In genomic region chr15:13384815-13385214, GRCm38 (mm10) we compare ENCODE assay signal across 17 mouse cellular contexts.
DNase-seq lines count a peak whose midpoint lies in the region; ATAC-seq lines count a peak whose summit lies in the region.
"Had no signal": no experiment of that assay in that cellular context is flagged by ENCODE, and none has a peak within 500 bp of the region (broad histone marks: within the 10 kb centered on the region; RNA-seq: fewer than 3 reads in every experiment).

No protein-coding gene starts in this region.

- H3K4me3 ChIP-seq in hindbrain, embryonic 11.5 days (ENCODE audit: low read depth, low read length) = no peak overlapping the region
- H3K4me3 ChIP-seq in hindbrain, embryonic 13.5 days = no peak overlapping the region
- H3K4me3 ChIP-seq in midbrain, embryonic 14.5 days (replicated peaks; ENCODE audit: low read depth, low read length) = no peak overlapping the region
- H3K4me3 ChIP-seq in midbrain, embryonic 15.5 days = no peak overlapping the region
- no peak overlapping the region for H3K4me3 ChIP-seq in forebrain, embryonic 16.5 days (replicated peaks; ENCODE audit: low read length)
- H3K4me3 ChIP-seq: neural tube, embryonic 15.5 days had no signal

- H3K4me1 ChIP-seq in hindbrain, embryonic 11.5 days (replicated peaks; ENCODE audit: control insufficient read depth, insufficient read depth, low read length) = no peaks in the 10 kb centered on the region
- H3K4me1 ChIP-seq in hindbrain, embryonic 13.5 days (replicated peaks) = no peaks in the 10 kb centered on the region
- H3K4me1 ChIP-seq in midbrain, embryonic 14.5 days (ENCODE audit: control insufficient read depth, insufficient read depth, low read length) = no peaks in the 10 kb centered on the region
- H3K4me1 ChIP-seq in midbrain, embryonic 15.5 days = no peaks in the 10 kb centered on the region
- H3K4me1 ChIP-seq in forebrain, embryonic 16.5 days (replicated peaks; ENCODE audit: control insufficient read depth, insufficient read depth, low read length) = no peaks in the 10 kb centered on the region
- H3K4me1 ChIP-seq: neural tube, embryonic 15.5 days had no signal

- WGBS in hindbrain, embryonic 11.5 days = 33% methylated on average over 6 of the region's 6 CpGs
- 28% methylated on average over 6 of the region's 6 CpGs for WGBS in hindbrain, embryonic 13.5 days
- 21% methylated on average over 6 of the region's 6 CpGs for WGBS in midbrain, embryonic 14.5 days
- 22% methylated on average over 6 of the region's 6 CpGs for WGBS in midbrain, embryonic 15.5 days
- WGBS in forebrain, embryonic 16.5 days = 9% methylated on average over 6 of the region's 6 CpGs

- H3K27me3 ChIP-seq in hindbrain, embryonic 11.5 days (ENCODE audit: control insufficient read depth, insufficient read depth, low read length) = no peaks in the 10 kb centered on the region
- no peaks in the 10 kb centered on the region for H3K27me3 ChIP-seq in hindbrain, embryonic 13.5 days
- no peaks in the 10 kb centered on the region for H3K27me3 ChIP-seq in midbrain, embryonic 14.5 days (ENCODE audit: control insufficient read depth, insufficient read depth, low read length)
- H3K27me3 ChIP-seq in midbrain, embryonic 15.5 days (replicated peaks) = no peaks in the 10 kb centered on the region
- no peaks in the 10 kb centered on the region for H3K27me3 ChIP-seq in forebrain, embryonic 16.5 days (replicated peaks; ENCODE audit: control insufficient read depth, insufficient read depth, low read length)
- H3K27me3 ChIP-seq: neural tube, embryonic 15.5 days had no signal

- no peak for DNase-seq in frontal cortex, postnatal 14 days (ENCODE audit: low spot score in 2 of 2)
- no peak for DNase-seq in hindbrain, embryonic 11.5 days (ENCODE audit: low spot score)
- peak; percentile 25 for DNase-seq in midbrain, embryonic 14.5 days
- no peak for DNase-seq in left cerebral cortex, adult 9 months (ENCODE audit: low spot score in 2 of 2)
- DNase-seq: adrenal gland, adult 2 months; cerebellum, adult 2 months; kidney, postnatal 14 days; liver; lung, adult 18-20 months; lung, postnatal 4 days; retina, postnatal 1 day; thymus, adult 2 months had no signal

- H3K36me3 ChIP-seq in hindbrain, embryonic 11.5 days (ENCODE audit: control insufficient read depth, insufficient read depth, low read length) = no peaks in the 10 kb centered on the region
- no peaks in the 10 kb centered on the region for H3K36me3 ChIP-seq in hindbrain, embryonic 13.5 days
- H3K36me3 ChIP-seq in midbrain, embryonic 14.5 days (ENCODE audit: control insufficient read depth, insufficient read depth, low read length) = no peaks in the 10 kb centered on the region
- no peaks in the 10 kb centered on the region for H3K36me3 ChIP-seq in midbrain, embryonic 15.5 days (replicated peaks)
- no peaks in the 10 kb centered on the region for H3K36me3 ChIP-seq in forebrain, embryonic 16.5 days (ENCODE audit: control insufficient read depth, insufficient read depth)
- H3K36me3 ChIP-seq: neural tube, embryonic 15.5 days had no signal

- no peak overlapping the region for H3K9ac ChIP-seq in hindbrain, embryonic 11.5 days (ENCODE audit: low read depth, low read length)
- H3K9ac ChIP-seq in hindbrain, embryonic 13.5 days = no peak overlapping the region
- no peak overlapping the region for H3K9ac ChIP-seq in midbrain, embryonic 14.5 days (replicated peaks; ENCODE audit: low read length)
- H3K9ac ChIP-seq in midbrain, embryonic 15.5 days = no peak overlapping the region
- H3K9ac ChIP-seq in forebrain, embryonic 16.5 days (replicated peaks; ENCODE audit: low read depth, low read length) = no peak overlapping the region
- H3K9ac ChIP-seq: neural tube, embryonic 15.5 days had no signal

- 0 out of 2 replicates have a peak, but pooled peaks have one; percentile 31 for ATAC-seq in frontal cortex, adult (ENCODE audit: low TSS enrichment)
- peak; percentile 65; the same call in 1 of the 2 replicates for ATAC-seq in hindbrain, embryonic 11.5 days (ENCODE audit: low FRiP score)
- ATAC-seq in hindbrain, embryonic 13.5 days (ENCODE audit: low FRiP score) = no peak
- no peak for ATAC-seq in midbrain, embryonic 14.5 days (ENCODE audit: low FRiP score, low TSS enrichment)
- ATAC-seq in midbrain, embryonic 15.5 days (replicated peaks) = no peak
- 0 out of 2 replicates have a peak, but pooled peaks have one; percentile 43 for ATAC-seq in forebrain, embryonic 16.5 days

- H3K4me2 ChIP-seq in hindbrain, embryonic 11.5 days (replicated peaks; ENCODE audit: low read depth, low read length) = no peak overlapping the region
- no peak overlapping the region for H3K4me2 ChIP-seq in hindbrain, embryonic 13.5 days
- H3K4me2 ChIP-seq in midbrain, embryonic 14.5 days (ENCODE audit: low read length) = no peak overlapping the region
- no peak overlapping the region for H3K4me2 ChIP-seq in midbrain, embryonic 15.5 days
- H3K4me2 ChIP-seq in forebrain, embryonic 16.5 days (ENCODE audit: low read length) = no peak overlapping the region
- H3K4me2 ChIP-seq: neural tube, embryonic 15.5 days had no signal

- no peaks in the 10 kb centered on the region for H3K9me3 ChIP-seq in hindbrain, embryonic 11.5 days (ENCODE audit: control insufficient read depth, low read length)
- no peaks in the 10 kb centered on the region for H3K9me3 ChIP-seq in hindbrain, embryonic 13.5 days
- H3K9me3 ChIP-seq in midbrain, embryonic 14.5 days (ENCODE audit: control insufficient read depth, low read length) = no peaks in the 10 kb centered on the region
- no peaks in the 10 kb centered on the region for H3K9me3 ChIP-seq in midbrain, embryonic 15.5 days
- H3K9me3 ChIP-seq in forebrain, embryonic 16.5 days (ENCODE audit: control insufficient read depth, low read length) = no peaks in the 10 kb centered on the region
- H3K9me3 ChIP-seq: neural tube, embryonic 15.5 days had no signal

- H3K27ac ChIP-seq in hindbrain, embryonic 11.5 days (ENCODE audit: low read depth, low read length) = no peak overlapping the region
- no peak overlapping the region for H3K27ac ChIP-seq in hindbrain, embryonic 13.5 days
- no peak overlapping the region for H3K27ac ChIP-seq in midbrain, embryonic 14.5 days (replicated peaks; ENCODE audit: low read depth, low read length)
- H3K27ac ChIP-seq in midbrain, embryonic 15.5 days = no peak overlapping the region
- H3K27ac ChIP-seq in forebrain, embryonic 16.5 days (ENCODE audit: low read length) = no peak overlapping the region
- H3K27ac ChIP-seq: neural tube, embryonic 15.5 days had no signal

Comparison
In these comparisons a context has a peak if more than half of its experiments do, and no peak if none do; other contexts are left out.
1. ATAC-seq: peak in frontal cortex, adult (single experiment), hindbrain, embryonic 11.5 days (single experiment) and forebrain, embryonic 16.5 days (single experiment); none in hindbrain, embryonic 13.5 days (single experiment), midbrain, embryonic 14.5 days (single experiment) and midbrain, embryonic 15.5 days (single experiment).